Mouse (Mus musculus): ENCODE data around the gene Nt5dc1.
"Not testable (repeated sequence)": the region's sequence is repeated elsewhere in the genome, so short reads cannot be mapped to it uniquely, and the experiment has no call there.

The Nt5dc1 gene

DNA sequence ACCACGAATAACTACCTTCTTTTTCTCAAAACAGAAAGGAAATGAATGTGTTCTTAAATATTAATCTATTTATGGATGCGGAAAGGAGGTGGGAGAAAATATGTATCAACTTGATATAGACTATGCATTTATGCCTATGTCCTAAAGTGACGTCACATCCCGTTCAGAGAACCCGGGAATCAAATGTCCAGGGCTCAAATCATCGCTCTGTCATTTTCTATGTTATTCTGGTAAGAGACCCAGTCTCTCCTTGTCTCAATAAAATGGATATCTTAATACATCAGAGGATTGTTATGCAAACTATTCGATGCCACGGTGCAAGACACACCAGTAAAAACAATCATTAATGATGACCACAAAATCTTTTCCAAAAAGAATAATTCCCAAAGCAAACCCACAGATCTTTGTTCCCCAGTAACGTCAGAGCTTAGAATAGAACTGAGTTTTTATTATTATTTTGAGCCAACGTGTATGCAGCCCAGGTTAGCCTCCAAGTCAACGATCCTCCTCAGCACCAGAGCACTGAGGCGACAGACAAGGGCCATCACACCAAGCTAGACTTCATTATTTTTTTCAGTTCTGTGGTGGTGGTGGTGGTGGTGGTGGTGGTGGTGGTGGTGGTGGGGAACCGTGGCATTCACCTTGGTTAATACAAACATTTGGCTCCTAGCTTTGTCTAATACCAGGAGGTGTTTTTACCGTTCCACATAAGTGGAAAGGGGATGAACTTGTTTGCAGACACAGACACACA is 137.0 kb downstream of the Nt5dc1 start:
- H3K9me3 ChIP-seq (ENCODE audit: low read length), result no peaks in the 10 kb centered on the region
- TF ChIP-seq NANOG (IDR thresholded peaks at IDR 0.05; ENCODE audit: borderline replicate concordance, low read length) (no peak), CTCF (conservative IDR thresholded peaks at IDR 0.05; ENCODE audit: low read length) (no peak), POU5F1 (IDR thresholded peaks at IDR 0.05; ENCODE audit: borderline replicate concordance, low read length) (no peak)
- peak overlapping the region; percentile 98 for H3K4me3 ChIP-seq (replicated peaks; ENCODE audit: low read length)
- H3K36me3 ChIP-seq (ENCODE audit: insufficient read depth, low read length), result peaks cover 26% of the 10 kb centered on the region
- H3K4me1 ChIP-seq (replicated peaks; ENCODE audit: low read depth, low read length), result peaks cover 33% of the 10 kb centered on the region
- H3K27me3 ChIP-seq (ENCODE audit: insufficient read depth, low read length), result no peaks in the 10 kb centered on the region

- no peak overlapping the region for H3K4me3 ChIP-seq (replicated peaks; ENCODE audit: low read length)
- H3K27me3 ChIP-seq (ENCODE audit: insufficient read depth, low read length), result no peaks in the 10 kb centered on the region
- H3K36me3 ChIP-seq (ENCODE audit: insufficient read depth, low read length), result peaks cover 22% of the 10 kb centered on the region
- TF ChIP-seq CTCF (conservative IDR thresholded peaks at IDR 0.05; ENCODE audit: low read length), result peak; percentile 88
- TF ChIP-seq NANOG (IDR thresholded peaks at IDR 0.05; ENCODE audit: borderline replicate concordance, low read length), result no peak
- TF ChIP-seq POU5F1 (IDR thresholded peaks at IDR 0.05; ENCODE audit: borderline replicate concordance, low read length), result no peak
- no peaks in the 10 kb centered on the region for H3K9me3 ChIP-seq (ENCODE audit: low read length)
- peaks cover 33% of the 10 kb centered on the region for H3K4me1 ChIP-seq (replicated peaks; ENCODE audit: low read depth, low read length)
Observed at GRCm38 (mm10) chr10:34280591-34281175, 137.7 kb downstream of the Nt5dc1 start.

GRCm38 (mm10) chr10:34271681-34272080 is 146.7 kb downstream of the Nt5dc1 start:
- Histone ChIP-seq H3K27me3 (ENCODE audit: insufficient read depth, low read length) (no peaks in the 10 kb centered on the region), H3K36me3 (ENCODE audit: insufficient read depth, low read length) (no peaks in the 10 kb centered on the region), H3K4me3 (replicated peaks; ENCODE audit: low read length) (no peak overlapping the region), H3K9me3 (ENCODE audit: low read length) (no peaks in the 10 kb centered on the region), H3K4me1 (replicated peaks; ENCODE audit: low read depth, low read length) (no peaks in the 10 kb centered on the region)
- no peak for TF ChIP-seq CTCF (conservative IDR thresholded peaks at IDR 0.05; ENCODE audit: low read length)
- TF ChIP-seq NANOG (IDR thresholded peaks at IDR 0.05; ENCODE audit: borderline replicate concordance, low read length), result no peak
- no peak for TF ChIP-seq POU5F1 (IDR thresholded peaks at IDR 0.05; ENCODE audit: borderline replicate concordance, low read length)

GRCm38 (mm10) chr10:34267312-34268070 is 150.9 kb downstream of the Nt5dc1 start:
- H3K9me3 ChIP-seq (ENCODE audit: low read length), result no peaks in the 10 kb centered on the region
- H3K36me3 ChIP-seq (ENCODE audit: insufficient read depth, low read length), result no peaks in the 10 kb centered on the region
- TF ChIP-seq NANOG (IDR thresholded peaks at IDR 0.05; ENCODE audit: borderline replicate concordance, low read length), result no peak
- no peak for TF ChIP-seq POU5F1 (IDR thresholded peaks at IDR 0.05; ENCODE audit: borderline replicate concordance, low read length)
- TF ChIP-seq CTCF (conservative IDR thresholded peaks at IDR 0.05; ENCODE audit: low read length), result no peak
- no peaks in the 10 kb centered on the region for H3K27me3 ChIP-seq (ENCODE audit: insufficient read depth, low read length)
- no peaks in the 10 kb centered on the region for H3K4me1 ChIP-seq (replicated peaks; ENCODE audit: low read depth, low read length)
- H3K4me3 ChIP-seq (replicated peaks; ENCODE audit: low read length), result no peak overlapping the region

DNA sequence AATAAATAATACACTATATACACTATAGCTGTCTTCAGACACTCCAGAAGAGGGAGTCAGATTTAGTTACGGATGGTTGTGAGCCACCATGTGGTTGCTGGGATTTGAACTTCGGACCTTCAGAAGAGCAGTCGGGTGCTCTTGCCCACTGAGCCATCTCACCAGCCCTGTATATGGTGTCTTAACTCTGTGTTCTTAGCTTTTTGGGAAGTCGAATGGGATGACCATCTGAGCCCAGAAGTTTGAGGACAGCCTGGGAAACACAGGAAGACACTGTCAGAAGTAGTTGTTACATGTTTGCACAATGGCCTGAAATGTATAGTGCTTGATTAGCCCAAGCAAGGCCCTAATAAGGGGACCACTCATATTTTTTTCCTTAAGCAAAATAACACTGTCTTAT is 153.2 kb downstream of the Nt5dc1 start:
- H3K27me3 ChIP-seq (ENCODE audit: insufficient read depth, low read length), result no peaks in the 10 kb centered on the region
- no peaks in the 10 kb centered on the region for H3K36me3 ChIP-seq (ENCODE audit: insufficient read depth, low read length)
- H3K4me1 ChIP-seq (replicated peaks; ENCODE audit: low read depth, low read length), result no peaks in the 10 kb centered on the region
- no peak overlapping the region for H3K4me3 ChIP-seq (replicated peaks; ENCODE audit: low read length)
- no peak for TF ChIP-seq POU5F1 (IDR thresholded peaks at IDR 0.05; ENCODE audit: borderline replicate concordance, low read length)
- no peak for TF ChIP-seq NANOG (IDR thresholded peaks at IDR 0.05; ENCODE audit: borderline replicate concordance, low read length)
- no peak for TF ChIP-seq CTCF (conservative IDR thresholded peaks at IDR 0.05; ENCODE audit: low read length)
- H3K9me3 ChIP-seq (ENCODE audit: low read length), result no peaks in the 10 kb centered on the region

- not testable (repeated sequence) for H3K36me3 ChIP-seq (ENCODE audit: insufficient read depth, low read length); H3K4me3 ChIP-seq (replicated peaks; ENCODE audit: low read length); H3K9me3 ChIP-seq (ENCODE audit: low read length); H3K27me3 ChIP-seq (ENCODE audit: insufficient read depth, low read length)
- TF ChIP-seq POU5F1 (IDR thresholded peaks at IDR 0.05; ENCODE audit: borderline replicate concordance, low read length), result peak; percentile 39; the same call in 1 of the 2 replicates
- TF ChIP-seq NANOG (IDR thresholded peaks at IDR 0.05; ENCODE audit: borderline replicate concordance, low read length), result peak; percentile 46; the same call in 1 of the 2 replicates
- H3K4me1 ChIP-seq (replicated peaks; ENCODE audit: low read depth, low read length), result peaks cover 22% of the 10 kb centered on the region
Observed at GRCm38 (mm10) chr10:34252833-34253232, 165.5 kb downstream of the Nt5dc1 start.

DNA sequence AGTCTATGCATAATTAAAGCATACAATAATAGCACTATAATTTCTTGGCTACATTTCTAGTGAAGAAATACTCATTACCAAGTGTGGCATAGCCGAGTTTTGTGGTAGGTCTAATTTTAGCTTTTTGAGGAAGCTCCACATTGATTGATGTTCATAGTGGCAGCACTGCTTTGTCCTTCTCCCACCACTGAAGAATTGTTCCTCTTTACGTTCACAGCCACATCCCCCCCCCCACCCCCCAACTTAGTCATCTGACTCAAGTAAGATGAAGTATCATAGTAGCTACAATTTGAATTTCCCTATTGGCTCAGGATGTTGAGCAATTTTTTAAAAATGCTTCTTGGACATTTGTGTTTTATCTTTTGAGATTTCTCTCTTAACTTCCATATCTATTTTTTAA is 168.8 kb downstream of the Nt5dc1 start:
- H3K4me3 ChIP-seq (replicated peaks; ENCODE audit: low read length), result no peak overlapping the region
- no peaks in the 10 kb centered on the region for H3K9me3 ChIP-seq (ENCODE audit: low read length)
- peaks cover 40% of the 10 kb centered on the region for H3K4me1 ChIP-seq (replicated peaks; ENCODE audit: low read depth, low read length)
- TF ChIP-seq CTCF (conservative IDR thresholded peaks at IDR 0.05; ENCODE audit: low read length), result no peak
- TF ChIP-seq POU5F1 (IDR thresholded peaks at IDR 0.05; ENCODE audit: borderline replicate concordance, low read length), result no peak
- TF ChIP-seq NANOG (IDR thresholded peaks at IDR 0.05; ENCODE audit: borderline replicate concordance, low read length), result no peak
- H3K36me3 ChIP-seq (ENCODE audit: insufficient read depth, low read length), result no peaks in the 10 kb centered on the region
- H3K27me3 ChIP-seq (ENCODE audit: insufficient read depth, low read length), result no peaks in the 10 kb centered on the region

- H3K27me3 ChIP-seq (ENCODE audit: insufficient read depth, low read length), result no peaks in the 10 kb centered on the region
- H3K4me3 ChIP-seq (replicated peaks; ENCODE audit: low read length), result no peak overlapping the region
- no peak for TF ChIP-seq POU5F1 (IDR thresholded peaks at IDR 0.05; ENCODE audit: borderline replicate concordance, low read length)
- TF ChIP-seq CTCF (conservative IDR thresholded peaks at IDR 0.05; ENCODE audit: low read length), result no peak
- TF ChIP-seq NANOG (IDR thresholded peaks at IDR 0.05; ENCODE audit: borderline replicate concordance, low read length), result no peak
- H3K4me1 ChIP-seq (replicated peaks; ENCODE audit: low read depth, low read length), result peaks cover 31% of the 10 kb centered on the region
- H3K9me3 ChIP-seq (ENCODE audit: low read length), result no peaks in the 10 kb centered on the region
- H3K36me3 ChIP-seq (ENCODE audit: insufficient read depth, low read length), result no peaks in the 10 kb centered on the region
Observed at GRCm38 (mm10) chr10:34247757-34248156, 170.6 kb downstream of the Nt5dc1 start.
